Mouse (Mus musculus): ENCODE results near the gene Anapc7. TPM values are rescaled to one million over a fixed set of nuclear protein-coding genes. Genes with fewer than 3 reads are reported as not detected.
"Not testable (repeated sequence)": the region's sequence is repeated elsewhere in the genome, so short reads cannot be mapped to it uniquely, and the experiment has no call there.

The Anapc7 gene
- polyA plus RNA-seq, 1 experiment from 2014 or later = 57.9 TPM

DNA sequence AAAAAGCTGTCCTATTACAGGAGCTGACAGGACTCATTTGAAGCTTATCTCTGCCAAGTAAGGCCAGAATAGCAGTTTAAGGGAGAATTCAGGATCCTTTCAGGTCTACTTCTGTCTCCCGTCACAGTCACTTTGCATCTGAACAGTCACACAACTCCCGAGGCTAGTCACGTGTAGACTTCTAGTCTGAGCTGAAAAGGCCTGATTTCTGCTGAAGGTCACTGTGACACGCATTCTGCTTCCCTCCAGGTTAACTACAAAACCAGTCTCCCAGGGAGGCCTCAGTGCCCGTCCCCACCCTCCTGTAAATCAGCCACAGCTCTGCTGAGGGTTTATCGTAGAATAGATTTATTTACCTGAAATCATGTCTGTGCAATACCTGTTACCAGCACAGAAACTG, 31.7 kb downstream of the Anapc7 start:
- 81% methylated on average over 6 of the region's 6 CpGs for WGBS
- no peak overlapping the region for H3K4me3 ChIP-seq (replicated peaks)
- H3K27me3 ChIP-seq = no peaks in the 10 kb centered on the region
- no peak overlapping the region for H3K9ac ChIP-seq (replicated peaks)
- H3K4me1 ChIP-seq (replicated peaks) = no peaks in the 10 kb centered on the region
- no peak overlapping the region for H3K4me2 ChIP-seq
- no peak overlapping the region for H3K27ac ChIP-seq
- ATAC-seq (ENCODE audit: insufficient number of reproducible peaks, insufficient read depth, low FRiP score, low TSS enrichment, low read depth) = no peak
- no peaks in the 10 kb centered on the region for H3K9me3 ChIP-seq
- H3K36me3 ChIP-seq = peaks cover 89% of the 10 kb centered on the region

- ATAC-seq (ENCODE audit: insufficient number of reproducible peaks, insufficient read depth, low FRiP score, low TSS enrichment, low read depth) = no peak
- H3K27ac ChIP-seq = no peak overlapping the region; the same call in 1 of the 2 replicates
- no peak overlapping the region for H3K4me3 ChIP-seq (replicated peaks)
- H3K4me1 ChIP-seq (replicated peaks) = no peaks in the 10 kb centered on the region
- H3K9me3 ChIP-seq = no peaks in the 10 kb centered on the region
- H3K9ac ChIP-seq (replicated peaks) = no peak overlapping the region
- no peaks in the 10 kb centered on the region for H3K27me3 ChIP-seq
- WGBS = 93% methylated on average over 4 of the region's 4 CpGs
- no peak overlapping the region for H3K4me2 ChIP-seq
- peaks cover 91% of the 10 kb centered on the region for H3K36me3 ChIP-seq
These were observed 32.9 kb downstream of the Anapc7 start for GRCm38 (mm10) chr5:122454442-122454841.

- Histone ChIP-seq H3K27me3 (no peaks in the 10 kb centered on the region), H3K9ac (replicated peaks) (no peak overlapping the region), H3K4me2 (no peak overlapping the region), H3K27ac (no peak overlapping the region), H3K9me3 (no peaks in the 10 kb centered on the region), H3K36me3 (peaks cover 93% of the 10 kb centered on the region), H3K4me1 (replicated peaks) (no peaks in the 10 kb centered on the region), H3K4me3 (replicated peaks) (no peak overlapping the region)
- WGBS = 91% methylated on average over 3 of the region's 3 CpGs
- ATAC-seq (ENCODE audit: insufficient number of reproducible peaks, insufficient read depth, low FRiP score, low TSS enrichment, low read depth) = no peak
These were observed 33.4 kb downstream of the Anapc7 start for GRCm38 (mm10) chr5:122454883-122455282.

DNA sequence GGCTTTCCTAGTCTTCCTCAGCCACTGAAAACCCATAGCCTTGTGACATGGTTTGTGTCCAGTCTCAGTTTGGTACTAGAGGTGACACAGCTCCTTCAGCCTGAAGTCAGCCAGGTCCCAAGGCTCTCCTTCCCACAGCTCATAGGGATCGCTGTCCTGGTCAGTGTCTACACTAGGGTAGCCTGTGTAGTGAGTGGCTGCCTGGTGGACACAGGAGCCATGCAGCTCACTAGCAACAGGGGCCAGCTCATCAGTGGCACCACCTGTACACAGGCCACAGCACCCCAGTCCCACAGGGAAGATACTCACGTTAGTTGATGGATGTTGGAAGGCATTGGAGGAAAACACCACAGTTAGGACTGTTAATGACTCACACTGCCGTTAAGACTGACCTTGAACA, 34.1 kb downstream of the Anapc7 start:
- H3K4me3 ChIP-seq (replicated peaks) = no peak overlapping the region
- 92% methylated on average over 3 of the region's 3 CpGs for WGBS
- no peak overlapping the region for H3K4me2 ChIP-seq
- H3K9ac ChIP-seq (replicated peaks) = no peak overlapping the region
- H3K27me3 ChIP-seq = no peaks in the 10 kb centered on the region
- H3K9me3 ChIP-seq = no peaks in the 10 kb centered on the region
- no peak for ATAC-seq (ENCODE audit: insufficient number of reproducible peaks, insufficient read depth, low FRiP score, low TSS enrichment, low read depth)
- no peak overlapping the region for H3K27ac ChIP-seq
- peaks cover 97% of the 10 kb centered on the region for H3K36me3 ChIP-seq
- H3K4me1 ChIP-seq (replicated peaks) = no peaks in the 10 kb centered on the region

DNA sequence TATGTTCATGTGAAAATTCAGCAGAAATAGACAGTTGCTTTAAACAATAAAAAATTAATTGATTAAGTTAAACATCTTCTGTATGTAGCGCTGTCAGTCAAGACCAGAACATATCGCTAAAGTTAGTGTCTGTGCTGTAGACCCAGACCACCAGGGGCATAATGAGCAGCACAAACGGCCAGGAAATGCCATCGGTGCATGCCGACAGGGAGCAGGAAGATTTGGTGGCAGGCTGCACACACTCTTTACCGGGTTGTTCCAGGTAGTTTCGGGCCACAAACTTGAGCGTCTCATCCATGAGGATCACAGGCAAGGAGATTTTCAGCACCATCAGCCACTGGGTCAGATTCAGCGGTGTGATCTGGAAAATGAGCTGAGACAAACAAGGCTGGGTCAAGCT, 35.6 kb downstream of the Anapc7 start:
- WGBS = 89% methylated on average over 9 of the region's 9 CpGs
- not testable (repeated sequence) for H3K4me3 ChIP-seq (replicated peaks); H3K9ac ChIP-seq (replicated peaks); H3K9me3 ChIP-seq; H3K27ac ChIP-seq; H3K4me1 ChIP-seq (replicated peaks); H3K4me2 ChIP-seq; ATAC-seq (ENCODE audit: insufficient number of reproducible peaks, insufficient read depth, low FRiP score, low TSS enrichment, low read depth); H3K27me3 ChIP-seq
- peaks cover 100% of the 10 kb centered on the region for H3K36me3 ChIP-seq

- Histone ChIP-seq H3K36me3 (peaks cover 100% of the 10 kb centered on the region), H3K4me2 (no peak overlapping the region), H3K4me3 (replicated peaks) (no peak overlapping the region), H3K4me1 (replicated peaks) (no peaks in the 10 kb centered on the region), H3K9ac (replicated peaks) (no peak overlapping the region), H3K27me3 (no peaks in the 10 kb centered on the region), H3K9me3 (no peaks in the 10 kb centered on the region), H3K27ac (no peak overlapping the region)
- WGBS = 92% methylated on average over 4 of the region's 4 CpGs
- no peak for ATAC-seq (ENCODE audit: insufficient number of reproducible peaks, insufficient read depth, low FRiP score, low TSS enrichment, low read depth)
These were observed 36.6 kb downstream of the Anapc7 start for GRCm38 (mm10) chr5:122458066-122458465.

- no peak overlapping the region for H3K27ac ChIP-seq
- H3K4me3 ChIP-seq (replicated peaks) = no peak overlapping the region
- 97% methylated on average over 5 of the region's 5 CpGs for WGBS
- no peaks in the 10 kb centered on the region for H3K4me1 ChIP-seq (replicated peaks)
- H3K9me3 ChIP-seq = no peaks in the 10 kb centered on the region
- ATAC-seq (ENCODE audit: insufficient number of reproducible peaks, insufficient read depth, low FRiP score, low TSS enrichment, low read depth) = no peak
- H3K27me3 ChIP-seq = no peaks in the 10 kb centered on the region
- no peak overlapping the region for H3K4me2 ChIP-seq
- H3K36me3 ChIP-seq = peaks cover 100% of the 10 kb centered on the region
- H3K9ac ChIP-seq (replicated peaks) = no peak overlapping the region
These were observed 37.8 kb downstream of the Anapc7 start for GRCm38 (mm10) chr5:122459335-122459734.

DNA sequence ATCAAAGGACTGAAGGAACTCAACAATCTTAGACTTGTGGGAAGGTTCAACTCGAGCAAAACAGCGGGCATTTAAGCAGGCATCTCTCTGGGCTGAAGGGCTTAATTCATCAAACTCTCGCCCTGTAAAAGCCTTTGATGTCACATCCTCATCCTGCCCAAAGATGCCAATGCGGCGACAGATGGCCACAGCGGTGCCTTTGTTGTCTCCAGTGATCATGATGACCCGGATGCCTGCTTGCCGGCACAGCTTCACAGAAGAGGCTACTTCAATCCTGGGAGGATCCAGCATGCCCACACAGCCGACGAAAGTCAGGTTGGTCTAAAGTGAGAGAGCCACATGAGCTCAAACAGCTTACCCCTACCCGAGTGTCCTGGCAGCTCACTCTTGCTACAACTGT, 39.2 kb downstream of the Anapc7 start:
- H3K36me3 ChIP-seq = peaks cover 100% of the 10 kb centered on the region
- ATAC-seq (ENCODE audit: insufficient number of reproducible peaks, insufficient read depth, low FRiP score, low TSS enrichment, low read depth) = no peak
- 83% methylated on average over 11 of the region's 11 CpGs for WGBS

GRCm38 (mm10) chr5:122461431-122461830, 39.9 kb downstream of the Anapc7 start:
- Histone ChIP-seq H3K36me3 (peaks cover 100% of the 10 kb centered on the region), H3K27me3 (no peaks in the 10 kb centered on the region), H3K27ac (no peak overlapping the region), H3K9ac (replicated peaks) (no peak overlapping the region), H3K4me3 (replicated peaks) (no peak overlapping the region), H3K4me1 (replicated peaks) (no peaks in the 10 kb centered on the region), H3K4me2 (no peak overlapping the region), H3K9me3 (no peaks in the 10 kb centered on the region)
- 94% methylated on average over 9 of the region's 9 CpGs for WGBS
- ATAC-seq (ENCODE audit: insufficient number of reproducible peaks, insufficient read depth, low FRiP score, low TSS enrichment, low read depth) = no peak

More for the DNA sequence above, 39.2 kb downstream of the Anapc7 start:
- no peak overlapping the region for H3K27ac ChIP-seq
- no peak overlapping the region for H3K4me2 ChIP-seq
- H3K9ac ChIP-seq (replicated peaks) = no peak overlapping the region
- H3K4me1 ChIP-seq (replicated peaks) = no peaks in the 10 kb centered on the region
- H3K9me3 ChIP-seq = no peaks in the 10 kb centered on the region
- H3K27me3 ChIP-seq = no peaks in the 10 kb centered on the region
- no peak overlapping the region for H3K4me3 ChIP-seq (replicated peaks)

GRCm38 (mm10) chr5:122471658-122472057, 50.2 kb downstream of the Anapc7 start:
- H3K36me3 ChIP-seq = peaks cover 97% of the 10 kb centered on the region
- H3K9me3 ChIP-seq = no peaks in the 10 kb centered on the region
- no peak for ATAC-seq (ENCODE audit: insufficient number of reproducible peaks, insufficient read depth, low FRiP score, low TSS enrichment, low read depth)
- no peaks in the 10 kb centered on the region for H3K4me1 ChIP-seq (replicated peaks)
- no peaks in the 10 kb centered on the region for H3K27me3 ChIP-seq
- H3K4me2 ChIP-seq = no peak overlapping the region
- 81% methylated on average over 5 of the region's 5 CpGs for WGBS
- no peak overlapping the region for H3K9ac ChIP-seq (replicated peaks)
- no peak overlapping the region for H3K27ac ChIP-seq
- no peak overlapping the region for H3K4me3 ChIP-seq (replicated peaks)

GRCm38 (mm10) chr5:122474643-122475363, 53.3 kb downstream of the Anapc7 start:
- peaks cover 93% of the 10 kb centered on the region for H3K36me3 ChIP-seq
- H3K27ac ChIP-seq = no peak overlapping the region
- no peak overlapping the region for H3K4me3 ChIP-seq (replicated peaks)
- no peak for ATAC-seq (ENCODE audit: insufficient number of reproducible peaks, insufficient read depth, low FRiP score, low TSS enrichment, low read depth)
- WGBS = 81% methylated on average over 4 of the region's 4 CpGs
- no peak overlapping the region for H3K9ac ChIP-seq (replicated peaks)
- no peak overlapping the region for H3K4me2 ChIP-seq
- no peaks in the 10 kb centered on the region for H3K4me1 ChIP-seq (replicated peaks)
- H3K9me3 ChIP-seq = no peaks in the 10 kb centered on the region
- H3K27me3 ChIP-seq = no peaks in the 10 kb centered on the region

- Histone ChIP-seq H3K27ac (no peak overlapping the region), H3K9me3 (no peaks in the 10 kb centered on the region), H3K27me3 (no peaks in the 10 kb centered on the region), H3K36me3 (peaks cover 92% of the 10 kb centered on the region), H3K4me1 (replicated peaks) (no peaks in the 10 kb centered on the region), H3K4me2 (no peak overlapping the region), H3K4me3 (replicated peaks) (no peak overlapping the region), H3K9ac (replicated peaks) (no peak overlapping the region)
- no peak for ATAC-seq (ENCODE audit: insufficient number of reproducible peaks, insufficient read depth, low FRiP score, low TSS enrichment, low read depth)
- 67% methylated on average over 3 of the region's 3 CpGs for WGBS
These were observed 54.6 kb downstream of the Anapc7 start for GRCm38 (mm10) chr5:122476078-122476477.
